Mouse (Mus musculus) megakaryocyte, embryonic 14.5 days (primary cell): ENCODE measurements around the gene Srbd1.

Experiments
- FLI1 ChIP-seq: IDR thresholded peaks from 2 replicates; pipeline ENCODE4 v1.6.1; 2012; ENCODE audit warnings: low read length, inconsistent platforms, mixed read lengths
- GATA1 ChIP-seq: IDR thresholded peaks from 3 replicates; pipeline ENCODE4 v1.6.1; 2012; ENCODE audit warnings: mixed read lengths, low read length, inconsistent platforms, borderline replicate concordance

- no peak for TF ChIP-seq GATA1
- TF ChIP-seq FLI1 = no peak
Measured at GRCm38 (mm10) chr17:86019793-86020192, 125.2 kb downstream of the Srbd1 start.
